Mouse (Mus musculus): ENCODE measurements around the gene Ddx21.
"Not testable (repeated sequence)": the region's sequence is repeated elsewhere in the genome, so short reads cannot be mapped to it uniquely, and the experiment has no call there.

The Ddx21 gene

DNA sequence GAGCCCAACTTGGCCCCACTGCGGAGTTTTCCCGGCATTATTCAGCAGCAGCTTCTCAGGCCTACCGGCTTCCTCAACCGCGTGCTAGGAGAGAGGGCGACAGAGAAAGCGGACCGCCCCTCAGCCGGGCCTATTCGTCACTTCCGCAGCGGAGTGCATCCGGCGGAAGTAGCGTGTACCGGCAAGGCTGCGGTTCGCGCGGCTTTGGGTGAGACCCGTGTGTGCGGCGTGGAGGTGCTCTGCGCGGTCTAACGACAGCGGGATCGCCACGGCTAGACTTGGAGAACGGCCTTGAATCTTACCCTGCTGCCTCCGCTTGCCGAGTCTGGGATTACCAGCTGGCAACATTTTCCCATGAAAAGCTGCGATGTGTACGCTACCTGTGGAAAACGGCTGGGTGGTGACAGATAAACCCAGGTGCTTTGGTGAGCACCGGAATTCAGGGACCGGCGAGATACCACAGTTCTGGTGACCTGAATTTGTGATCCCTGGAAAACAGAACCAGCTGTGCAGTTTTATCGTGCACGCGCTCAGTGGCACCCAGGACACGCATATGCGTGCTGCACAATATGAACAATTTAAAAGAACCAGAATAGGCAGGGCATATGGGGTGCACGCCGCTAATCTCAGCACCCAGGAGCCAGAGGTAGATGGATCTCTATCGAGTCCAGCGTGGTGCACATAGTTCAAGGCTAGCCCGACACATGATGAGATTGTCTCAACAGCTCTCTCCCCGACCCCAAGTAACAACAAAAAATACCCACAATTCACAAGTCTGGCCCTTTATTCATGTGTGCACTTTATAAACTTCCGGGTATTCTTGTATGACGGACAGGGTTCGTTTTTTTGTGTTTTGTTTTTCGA lies at the start of gene Ddx21:
TSS of gene Ddx21 (minus strand) at position 105 of the 864 bp plus-strand sequence.
- peak; percentile 60 to 87 for DNase-seq (ENCODE audit: low spot score in 2 of 2)

DNA sequence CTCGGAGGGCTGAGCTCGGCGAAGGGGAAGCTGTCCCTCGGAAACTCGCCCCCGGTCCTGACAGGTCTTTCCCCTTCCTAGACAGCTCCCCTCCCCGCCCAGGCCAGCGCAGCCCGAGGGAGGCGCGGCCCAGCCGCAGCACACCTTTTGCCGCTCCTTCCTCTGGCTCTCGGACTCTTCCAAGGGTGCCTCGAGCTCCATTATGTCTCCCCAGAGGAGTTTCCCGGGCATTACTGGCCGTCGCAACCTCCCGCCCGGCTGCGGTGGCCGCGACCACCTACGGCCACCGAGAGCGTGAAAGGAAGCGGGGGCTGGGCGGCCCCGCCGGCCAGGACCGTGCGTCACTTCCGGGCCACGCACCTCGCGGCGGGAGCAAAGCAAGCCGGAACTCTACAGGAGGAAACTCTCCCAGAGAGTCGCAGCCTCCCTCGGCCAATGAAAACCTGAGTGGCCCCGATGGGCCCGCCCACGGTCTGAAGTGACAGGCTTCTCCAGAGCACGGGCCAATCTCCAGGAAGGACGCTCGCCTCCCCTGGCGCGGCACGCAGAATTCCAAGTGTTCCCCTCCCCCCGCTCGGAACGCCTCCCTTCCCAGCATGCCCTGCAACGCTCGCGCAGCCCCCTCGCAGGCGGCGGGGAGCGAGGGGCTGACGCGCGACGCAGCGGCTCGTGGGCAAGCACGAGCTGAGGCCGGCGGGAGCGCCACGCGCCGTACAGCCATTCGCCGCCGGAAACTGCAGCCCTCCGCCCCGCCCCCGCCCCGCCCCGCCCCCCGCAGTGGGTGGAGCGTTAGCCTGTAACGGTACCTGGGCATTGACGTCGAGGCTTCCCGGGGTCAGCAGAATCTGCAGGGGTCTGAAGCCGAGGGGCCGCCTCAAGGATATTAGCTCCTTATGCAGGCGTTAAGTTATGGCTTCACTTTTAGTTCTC lies 49.1 kb upstream of the Ddx21 start, which contains the start of gene Ddx50:
TSS of gene Ddx50 (minus strand) at position 338 of the 930 bp plus-strand sequence.
- peak; percentile 99 for DNase-seq (ENCODE audit: low spot score in 2 of 2)

DNA sequence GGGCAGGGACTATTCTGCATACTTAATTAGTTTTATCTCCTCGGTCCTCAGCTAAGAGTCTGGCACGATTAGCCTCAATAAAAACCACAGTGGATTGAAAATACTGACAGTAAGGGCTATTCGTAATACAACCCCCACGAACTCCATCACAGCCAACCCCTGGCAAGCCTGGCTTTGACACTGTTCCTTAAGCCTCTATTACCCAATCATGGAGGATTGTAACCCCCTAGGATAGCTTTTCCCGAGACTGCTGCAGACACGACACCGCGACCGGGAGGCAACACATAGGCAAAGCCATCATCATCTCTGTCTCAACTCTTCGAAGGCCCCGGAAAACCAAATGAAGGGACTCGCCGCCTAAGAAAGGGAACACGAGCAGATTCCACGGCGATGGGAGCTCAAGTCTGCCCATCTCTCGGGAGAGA lies 48.3 kb upstream of the Ddx21 start:
- no peak for DNase-seq (ENCODE audit: low spot score in 2 of 2)

DNA sequence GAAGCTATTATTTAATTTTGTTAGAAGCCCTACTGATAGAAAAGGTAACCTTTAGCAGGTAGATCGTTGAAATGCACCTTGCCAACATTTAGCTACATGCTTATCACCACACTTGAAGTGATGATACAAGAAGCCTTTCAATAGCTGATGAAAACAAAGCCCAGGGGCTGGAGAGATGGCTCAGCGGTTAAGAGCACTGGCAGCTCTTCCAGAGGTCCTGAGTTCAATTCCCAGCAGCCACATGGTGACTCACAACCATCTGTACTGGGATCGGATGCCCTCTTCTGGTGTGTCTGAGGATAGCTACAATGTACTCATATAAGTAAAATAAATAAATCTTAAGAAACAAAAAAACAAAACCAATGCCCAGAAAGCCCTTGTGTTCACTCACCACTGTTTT lies 2.1 kb upstream of the Ddx21 start:
- DNase-seq (ENCODE audit: low spot score in 2 of 2) = no peak

DNA sequence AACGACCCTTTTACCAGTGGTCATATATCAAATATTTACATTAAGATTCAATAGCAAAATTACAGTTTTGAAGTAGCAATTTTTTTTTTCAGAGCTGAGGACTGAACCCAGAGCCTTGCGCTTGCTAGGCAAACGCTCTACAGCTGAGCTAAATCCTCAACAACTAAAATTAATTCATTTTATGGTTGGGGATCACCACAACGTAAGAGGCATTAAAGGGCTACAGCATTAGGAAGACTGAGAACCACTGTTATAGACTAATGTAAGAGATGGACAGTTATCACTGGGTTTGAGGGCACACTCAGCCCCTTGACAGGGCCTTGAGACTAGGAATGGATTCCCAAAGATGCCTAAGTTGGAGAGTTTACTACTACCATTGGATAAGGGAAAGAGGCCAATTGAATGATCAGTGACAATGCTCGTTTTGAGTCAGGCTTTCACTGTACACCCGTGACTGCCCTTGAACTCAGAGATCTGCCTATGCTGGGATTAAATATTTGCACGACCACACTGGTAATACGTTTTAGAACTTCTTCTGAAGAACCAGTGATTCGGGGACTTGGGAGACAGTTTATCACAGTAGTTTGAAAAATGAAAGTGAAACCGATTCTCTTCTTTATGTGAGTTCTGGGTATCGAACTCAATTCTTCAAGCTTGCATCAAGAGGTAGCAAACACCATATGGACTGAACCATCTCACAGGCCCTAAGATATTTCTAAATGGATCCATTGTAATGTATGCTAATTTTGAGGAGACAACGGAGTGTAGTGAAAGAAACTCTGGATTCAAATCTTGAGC lies 1.4 kb upstream of the Ddx21 start:
- no peak for DNase-seq (ENCODE audit: low spot score in 2 of 2)

DNA sequence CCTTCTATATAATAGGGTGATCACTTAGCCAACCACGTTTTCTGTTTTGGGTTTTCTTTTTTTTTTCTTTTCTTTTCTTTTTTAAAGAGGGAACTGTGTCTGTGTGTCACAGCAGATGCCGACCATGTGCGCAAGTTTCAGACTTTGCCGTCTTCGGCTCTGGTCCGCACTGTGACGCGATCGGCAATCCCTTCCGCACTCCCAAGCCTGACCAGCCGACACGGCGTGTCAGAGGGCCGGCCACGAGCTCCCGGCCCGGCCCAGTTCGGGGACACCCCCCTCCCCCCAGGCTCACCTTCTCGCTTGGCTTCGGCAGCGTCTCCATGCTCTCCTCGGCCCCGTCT lies 276 bp downstream of the Ddx21 start:
- no peak for DNase-seq (ENCODE audit: low spot score in 2 of 2)

DNA sequence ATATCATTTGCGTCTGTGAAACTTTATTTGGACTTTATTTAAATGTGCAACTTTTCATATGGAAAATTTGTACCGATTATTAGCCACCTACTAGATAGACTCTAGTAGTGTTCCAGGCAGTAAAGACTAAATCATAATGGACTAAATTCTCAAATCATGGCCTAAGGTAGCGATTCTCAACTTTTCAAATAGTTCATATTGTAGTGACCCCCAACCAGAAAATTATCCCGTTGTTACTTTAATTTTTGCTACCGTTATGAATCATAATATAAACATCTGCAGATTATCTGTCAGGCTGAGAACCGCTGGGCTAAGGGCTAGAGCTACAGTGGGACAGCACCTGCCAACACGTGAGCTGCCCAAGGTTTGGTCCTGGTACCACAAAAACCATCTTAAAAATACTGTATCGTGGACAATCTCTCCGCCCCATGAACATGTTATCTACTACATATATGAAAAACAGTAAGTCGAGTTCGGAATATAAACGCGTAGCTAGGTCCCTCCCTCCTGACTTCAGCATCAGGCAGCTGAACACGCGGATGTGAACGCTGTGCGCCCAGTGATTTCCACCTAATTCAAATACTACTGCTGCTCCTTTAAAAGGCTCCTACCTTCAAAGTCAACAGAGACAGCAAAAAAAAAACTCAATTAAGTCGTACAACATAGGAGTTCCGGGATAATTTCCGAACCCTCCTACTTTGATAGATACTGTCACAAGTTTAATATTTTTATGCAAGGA lies 859 bp downstream of the Ddx21 start:
- DNase-seq (ENCODE audit: low spot score in 2 of 2) = no peak

DNA sequence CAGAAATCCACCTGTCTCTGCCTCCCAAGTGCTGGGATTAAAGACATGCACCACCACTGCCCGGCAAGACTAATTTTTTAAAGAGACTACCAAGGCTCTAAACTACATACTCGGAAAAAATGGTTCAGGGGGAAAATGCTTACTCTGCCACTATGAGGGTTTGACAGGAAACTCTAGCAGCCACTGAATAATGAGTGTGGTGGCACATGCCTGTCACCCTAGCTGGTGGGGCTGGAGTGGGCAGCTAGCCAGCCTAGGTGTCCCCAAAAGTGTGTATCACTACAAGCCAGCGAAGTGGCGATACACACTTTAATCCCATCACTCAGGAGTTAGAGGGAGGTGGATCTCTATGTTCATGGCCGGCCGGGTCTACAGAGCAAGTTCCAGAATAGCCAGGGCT lies 2.0 kb downstream of the Ddx21 start:
- no peak for DNase-seq (ENCODE audit: low spot score in 2 of 2)

DNA sequence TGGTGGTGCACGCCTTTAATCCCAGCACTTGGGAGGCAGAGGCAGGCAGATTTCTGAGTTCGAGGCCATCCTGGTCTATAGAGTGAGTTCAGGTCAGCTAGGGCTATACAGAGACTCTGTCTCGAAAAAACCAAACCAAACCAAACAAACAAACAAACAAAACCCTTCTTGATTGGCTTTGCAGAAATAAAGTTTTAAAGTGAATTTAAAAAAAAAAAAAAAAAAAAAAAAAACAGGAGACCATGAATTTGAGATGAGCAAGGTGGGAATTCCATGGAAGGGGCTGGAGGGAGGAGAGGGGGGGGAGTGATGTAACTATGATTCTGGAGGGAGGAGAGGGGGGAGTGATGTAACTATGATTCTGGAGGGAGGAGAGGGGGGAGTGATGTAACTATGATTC lies 2.8 kb downstream of the Ddx21 start:
- DNase-seq (ENCODE audit: low spot score in 2 of 2) = not testable (repeated sequence)

DNA sequence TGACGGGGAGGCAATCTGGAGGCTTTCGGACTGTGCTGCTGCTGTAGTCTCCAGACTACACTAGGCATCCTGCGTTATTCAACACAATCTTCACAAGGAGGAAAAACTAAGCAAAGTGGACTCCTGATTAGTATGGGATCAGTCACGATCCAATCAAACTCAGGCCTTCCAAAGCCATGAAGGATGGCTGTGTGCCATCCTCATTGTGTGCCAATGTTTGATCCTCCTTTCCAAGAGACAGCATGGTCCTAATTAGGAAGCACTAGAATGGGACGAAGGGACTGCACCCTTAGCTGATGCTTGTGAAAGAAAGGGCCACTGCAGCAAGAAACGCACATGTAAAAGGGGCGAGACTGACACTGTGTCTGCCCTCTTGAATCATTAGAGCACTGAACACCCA lies 9.6 kb downstream of the Ddx21 start:
- no peak for DNase-seq (ENCODE audit: low spot score in 2 of 2)

DNA sequence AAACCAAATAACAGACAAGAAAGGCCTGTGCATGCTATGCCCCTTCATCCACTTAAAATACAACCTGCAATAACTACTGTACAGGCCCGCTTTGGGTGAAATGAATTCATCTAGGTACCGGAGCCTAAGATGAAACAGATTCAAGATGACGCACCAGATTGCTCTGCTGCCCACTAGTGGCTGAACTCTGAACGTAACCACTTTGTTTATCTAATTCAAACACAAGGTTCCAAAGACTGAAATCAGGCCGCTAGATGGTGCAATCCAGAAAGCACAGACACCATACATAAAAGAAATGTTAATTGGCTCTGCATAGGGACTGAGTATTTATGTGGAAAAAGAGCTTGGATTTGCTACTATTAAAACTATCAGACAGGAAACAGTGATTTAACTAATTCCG lies 11.9 kb downstream of the Ddx21 start:
- DNase-seq (ENCODE audit: low spot score in 2 of 2) = peak; percentile 69 to 85

DNA sequence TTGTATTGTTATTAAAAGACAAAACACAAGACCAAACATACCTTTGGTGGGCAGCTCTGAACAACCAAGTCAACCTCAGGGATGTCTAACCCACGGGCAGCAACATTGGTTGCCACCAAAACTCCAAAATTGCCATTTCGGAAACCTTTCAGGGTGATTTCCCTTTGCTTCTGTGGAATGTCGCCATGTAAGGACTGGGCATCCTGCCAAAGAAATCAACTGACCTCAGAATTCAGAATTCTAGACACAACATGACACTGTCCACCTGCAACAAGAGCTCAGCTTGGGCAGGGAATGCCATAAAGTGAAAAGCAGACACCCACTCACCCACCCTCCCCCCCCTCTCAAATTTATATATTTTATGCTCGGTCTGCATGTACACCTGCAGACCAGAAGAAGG lies 13.5 kb downstream of the Ddx21 start:
- no peak for DNase-seq (ENCODE audit: low spot score in 2 of 2)

DNA sequence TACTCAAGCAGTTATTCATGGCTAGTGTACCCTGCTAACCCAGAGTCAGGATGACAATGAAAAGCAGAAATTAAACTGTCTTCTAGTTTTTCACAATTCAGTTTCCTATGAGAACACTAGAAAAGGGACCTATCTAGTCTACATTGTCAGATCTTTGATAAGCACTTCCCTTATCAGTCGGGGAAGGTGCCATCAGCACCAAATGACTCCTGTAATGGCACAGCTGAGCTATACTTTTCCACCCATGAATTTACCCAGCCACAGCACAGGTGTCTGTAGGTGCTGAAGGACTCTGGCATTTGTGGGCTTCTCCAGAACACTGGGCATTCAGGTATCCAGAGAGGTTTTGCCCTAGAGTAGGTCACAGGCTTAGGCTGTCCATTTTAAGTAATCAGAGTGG lies 18.8 kb downstream of the Ddx21 start:
- DNase-seq (ENCODE audit: low spot score in 2 of 2) = no peak

DNA sequence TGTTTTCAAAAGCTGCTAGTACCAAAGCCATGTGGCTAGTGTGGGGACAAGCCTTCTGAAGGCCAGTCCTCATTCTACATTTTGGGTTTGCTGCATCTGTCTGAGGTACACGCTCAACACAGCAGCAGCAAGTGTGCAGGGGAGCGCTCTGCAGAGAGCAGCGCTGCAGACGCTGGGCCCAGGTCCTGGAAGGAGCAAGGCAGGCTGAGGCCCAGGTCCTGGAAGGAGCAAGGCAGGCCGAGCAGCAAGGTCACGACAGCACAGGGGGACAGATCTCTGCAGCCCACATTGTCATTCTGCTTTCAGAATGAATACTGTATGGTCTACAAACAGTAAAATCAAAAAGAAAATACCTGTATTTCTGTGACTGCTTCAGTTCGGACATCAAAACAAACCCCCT lies 19.4 kb downstream of the Ddx21 start:
- no peak for DNase-seq (ENCODE audit: low spot score in 2 of 2)

DNA sequence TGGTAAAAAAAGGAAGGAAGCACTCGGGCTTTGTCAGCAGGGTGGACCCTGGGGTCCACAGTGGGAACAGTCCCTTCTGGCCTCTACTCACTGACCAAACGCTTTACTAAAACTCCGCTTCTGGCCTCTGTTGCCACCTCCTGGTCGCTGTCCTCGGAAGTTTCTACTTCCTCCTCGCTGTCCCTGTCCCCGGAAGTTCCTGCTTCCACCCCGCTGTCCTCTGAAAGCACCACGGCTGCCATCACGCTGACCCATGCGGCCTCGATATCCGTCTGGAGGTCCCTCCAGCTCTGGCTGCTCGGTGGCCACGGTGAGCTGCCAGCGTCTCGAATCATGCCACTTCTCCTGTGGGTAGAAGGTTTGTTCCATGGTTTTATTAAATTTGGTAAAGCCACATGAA lies 19.8 kb downstream of the Ddx21 start:
- DNase-seq (ENCODE audit: low spot score in 2 of 2) = no peak

DNA sequence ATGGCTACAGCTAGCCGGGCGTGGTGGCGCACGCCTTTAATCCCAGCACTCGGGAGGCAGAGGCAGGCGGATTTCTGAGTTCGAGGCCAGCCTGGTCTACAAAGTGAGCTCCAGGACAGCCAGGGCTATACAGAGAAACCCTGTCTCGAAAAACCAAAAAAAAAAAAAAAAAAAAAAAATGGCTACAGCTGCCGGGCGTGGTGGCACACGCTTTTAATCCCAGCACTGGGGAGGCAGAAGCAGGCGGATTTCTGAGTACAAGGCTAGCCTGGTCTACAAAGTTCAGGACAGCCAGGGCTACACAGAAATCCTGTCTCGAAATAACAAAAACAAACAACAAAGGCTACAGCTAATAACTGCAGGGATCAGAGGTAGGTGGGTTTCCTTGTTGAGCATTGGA lies 23.0 kb downstream of the Ddx21 start:
- not testable (repeated sequence) for DNase-seq (ENCODE audit: low spot score in 2 of 2)

DNA sequence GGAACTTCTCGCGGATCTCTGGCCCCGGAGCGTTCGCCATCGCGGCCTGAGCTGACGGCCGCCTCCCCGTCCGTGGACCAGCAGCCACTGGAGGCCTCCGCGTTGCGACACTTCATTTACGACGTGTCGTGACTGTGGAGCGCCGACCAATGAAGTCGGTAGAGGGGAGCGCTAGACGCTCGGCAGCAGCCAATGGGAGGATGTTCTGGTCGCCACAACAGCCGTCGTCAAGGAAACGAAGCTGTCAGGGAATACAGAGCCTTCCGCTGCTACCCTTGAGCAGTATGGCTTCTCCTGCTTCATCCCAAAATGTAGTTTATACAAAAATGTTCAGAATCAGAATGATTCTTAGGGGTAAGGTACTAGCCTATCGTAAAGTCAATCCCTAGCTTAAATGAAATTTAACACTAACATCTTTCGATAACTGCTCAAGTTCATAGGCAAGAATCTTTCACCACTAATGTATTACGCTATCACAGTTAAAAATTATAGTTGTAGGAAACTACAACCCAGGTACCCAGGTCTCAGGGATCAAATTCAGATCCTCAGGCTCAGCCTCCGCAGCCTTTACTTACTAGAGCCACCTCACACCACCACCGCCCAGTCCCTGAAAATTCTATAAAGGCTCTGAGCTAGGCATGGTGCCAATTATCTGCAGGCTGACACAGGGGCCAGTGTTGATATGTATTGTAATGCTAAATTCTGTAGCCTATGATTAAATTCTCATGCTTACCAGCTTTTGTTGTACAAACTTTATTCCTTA lies 23.6 kb downstream of the Ddx21 start, which contains the start of gene Kif1bp:
TSS of gene Kif1bp (minus strand) at position 120 of the 763 bp plus-strand sequence.
- peak; percentile 92 to 95 for DNase-seq (ENCODE audit: low spot score in 2 of 2)

DNA sequence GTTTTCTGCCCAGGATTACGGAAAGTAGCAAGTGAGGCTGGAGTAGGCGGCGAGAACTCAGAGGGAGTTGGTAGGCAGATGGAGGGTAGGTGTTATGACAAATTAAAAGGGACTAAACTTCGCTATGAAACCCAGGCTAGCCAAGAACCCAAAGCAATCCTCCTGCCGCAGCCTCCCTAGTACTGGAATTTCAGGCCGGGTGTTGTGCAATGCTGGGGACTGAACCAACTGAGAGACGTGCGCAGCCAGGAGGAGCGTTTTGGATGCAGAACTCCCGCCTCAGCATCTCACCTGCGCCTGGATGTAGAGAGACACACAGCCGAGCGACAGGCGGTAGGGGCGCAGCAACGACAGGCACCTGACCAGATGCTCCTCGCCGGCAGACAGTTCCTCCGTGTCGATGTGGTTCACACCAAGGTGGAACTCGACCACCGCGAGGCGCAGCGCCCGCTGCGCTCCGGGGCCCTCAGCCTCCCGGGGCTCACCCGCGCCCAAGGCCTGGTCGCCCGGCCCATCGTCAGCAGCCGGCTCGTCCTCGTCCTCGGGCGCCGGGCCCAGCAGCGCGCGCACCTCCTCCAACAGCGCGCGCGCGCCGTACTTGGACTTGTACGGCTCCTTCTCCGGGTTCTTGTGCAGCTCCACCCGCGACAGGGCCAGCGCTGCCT lies 24.3 kb downstream of the Ddx21 start:
- peak in 1 of 2 experiments; percentile 21 for DNase-seq (ENCODE audit: low spot score in 2 of 2)

DNA sequence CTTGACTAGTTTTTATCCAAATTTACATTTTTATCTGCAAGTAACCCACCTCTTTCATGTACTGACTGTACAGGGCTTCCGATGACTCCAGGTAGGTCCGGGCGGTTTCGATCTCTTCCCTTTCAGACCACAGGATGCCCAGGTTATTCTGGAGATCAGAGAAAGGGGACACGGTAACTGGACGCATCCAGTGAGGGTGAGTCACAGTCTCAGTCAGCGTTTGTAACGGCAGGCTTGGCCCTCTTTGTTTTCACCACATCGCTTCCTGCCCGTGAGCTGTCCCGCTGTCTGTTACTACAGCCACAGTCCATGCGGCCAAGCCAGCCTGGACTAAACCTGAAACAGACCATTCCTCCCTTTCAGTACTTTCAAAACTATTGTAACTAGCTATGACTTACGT lies 27.1 kb downstream of the Ddx21 start:
- no peak for DNase-seq (ENCODE audit: low spot score in 2 of 2)
